Mouse (Mus musculus): ENCODE data around the gene Tmed10. TPM values are rescaled to one million over a fixed set of nuclear protein-coding genes. Genes with fewer than 3 reads are reported as not detected.

The Tmed10 gene
- total RNA-seq, 2 experiments from 2014 or later: 150 to 154 TPM

GRCm38 (mm10) chr12:85339243-85339729, 35.4 kb downstream of the Tmed10 start, which contains the start of gene Nek9:
TSS of gene Nek9 (minus strand) at chr12:85339362.
- intact Hi-C loops (cut with DNase I): no loop called here
- DNase-seq (ENCODE audit: low spot score in 2 of 2): peak; percentile 91 to 93

DNA sequence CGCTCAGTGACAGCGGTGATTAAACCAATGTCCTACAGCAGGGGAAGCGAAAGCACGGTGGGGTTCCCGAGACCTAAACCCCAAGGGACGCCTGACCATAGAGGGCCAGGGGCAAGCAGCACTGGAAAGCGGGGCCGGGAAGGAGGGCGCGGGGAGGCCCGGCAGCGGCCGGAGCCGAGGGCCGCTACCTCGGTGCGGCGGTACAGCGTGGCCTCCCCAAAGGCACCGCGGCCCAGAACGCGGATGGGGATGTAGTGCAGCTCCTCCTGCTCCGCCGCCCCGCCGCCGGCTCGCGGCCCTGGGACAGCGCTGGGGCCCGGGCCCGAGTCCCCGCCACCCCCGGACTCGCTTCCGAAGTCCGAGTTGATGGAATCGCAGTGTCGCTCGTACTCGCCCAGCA, 35.8 kb downstream of the Tmed10 start:
- no peak for DNase-seq (ENCODE audit: low spot score in 2 of 2)

DNA sequence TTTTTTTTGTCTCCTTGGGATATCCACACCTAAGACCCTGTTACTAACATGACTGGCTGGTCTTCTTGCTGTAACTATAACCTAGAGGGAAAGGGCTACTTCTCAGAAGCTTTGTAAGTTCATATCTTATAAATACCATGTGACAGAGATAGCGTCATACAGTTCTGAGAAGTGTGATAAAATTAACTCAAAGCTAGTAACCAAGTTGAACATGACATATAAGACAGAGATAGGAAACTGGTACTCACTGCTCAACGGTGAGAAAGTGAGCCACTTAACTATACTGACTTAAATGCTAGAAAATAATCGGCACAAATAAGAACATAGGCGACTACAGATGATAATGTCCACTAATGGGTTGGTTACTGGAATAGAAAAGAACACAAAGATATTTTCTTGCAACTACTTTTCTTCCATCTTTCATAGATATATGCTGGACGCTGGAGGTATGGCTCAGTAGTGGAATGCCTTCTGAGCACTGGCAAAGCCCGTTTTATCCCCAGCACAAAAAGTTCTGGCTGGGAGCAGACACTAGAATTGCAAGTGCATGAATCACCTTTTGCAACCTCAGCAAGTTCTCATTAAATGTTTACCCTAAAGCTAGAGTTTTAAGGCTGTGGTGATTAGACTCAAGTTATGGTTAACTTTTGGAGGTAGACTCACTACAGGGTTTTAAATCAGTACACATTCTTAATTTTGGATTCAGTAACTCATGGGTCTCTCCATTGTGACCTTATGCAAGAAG, 36.9 kb downstream of the Tmed10 start:
- intact Hi-C loops (cut with DNase I): no loop called here
- no peak for DNase-seq (ENCODE audit: low spot score in 2 of 2)

More for the DNA sequence above, 35.8 kb downstream of the Tmed10 start:
- intact Hi-C loops (cut with DNase I): no loop called here

DNA sequence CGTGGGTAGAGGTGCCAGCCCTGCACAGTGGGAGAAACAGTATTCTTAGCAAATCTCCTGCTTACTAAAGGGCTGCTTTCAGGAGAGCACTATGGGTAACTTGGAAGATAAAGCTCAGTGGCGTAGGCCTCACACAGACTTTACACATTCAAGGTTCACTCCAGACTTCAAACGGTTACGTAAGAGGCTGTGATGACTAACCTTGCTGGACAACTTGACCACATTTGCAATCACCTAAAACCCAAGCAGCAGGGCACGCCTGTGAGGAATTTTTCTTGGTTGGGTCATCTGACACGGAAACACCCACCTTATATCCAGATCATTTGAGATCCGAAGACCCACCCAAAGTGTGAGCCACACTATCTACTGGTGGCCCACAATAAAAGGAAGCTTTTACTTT, 44.5 kb downstream of the Tmed10 start:
- DNase-seq (ENCODE audit: low spot score in 2 of 2): no peak

DNA sequence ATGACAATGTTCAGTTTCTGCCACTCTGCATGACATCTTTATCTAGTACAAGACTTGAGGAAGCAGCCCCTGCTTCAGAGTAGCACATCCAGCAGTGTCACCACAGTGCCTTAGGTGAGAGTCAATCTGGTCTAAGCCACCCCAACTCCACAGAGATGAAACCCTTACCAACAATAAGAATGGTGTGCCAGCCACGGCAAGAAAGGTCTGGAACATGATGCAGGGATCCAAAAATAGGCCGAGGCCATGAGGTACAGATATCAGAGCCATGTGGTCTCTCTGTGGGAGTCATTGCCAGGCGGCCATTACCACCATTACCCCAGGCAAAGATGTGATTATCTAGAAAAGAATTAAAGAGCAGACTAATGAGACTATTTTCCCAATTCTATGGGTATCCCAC, 66.0 kb downstream of the Tmed10 start:
- DNase-seq (ENCODE audit: low spot score in 2 of 2): no peak
- intact Hi-C loops (cut with DNase I): no loop called here

More for the DNA sequence above, 44.5 kb downstream of the Tmed10 start:
- intact Hi-C loops (cut with DNase I): no loop called here

GRCm38 (mm10) chr12:85305247-85305892, 69.3 kb downstream of the Tmed10 start:
- intact Hi-C loops (cut with DNase I): loop anchor here (2.0 kb wide), 2 partner anchors 135 to 163 kb away; no protein-coding TSS in a partner anchor
- peak; percentile 80 to 84 for DNase-seq (ENCODE audit: low spot score in 2 of 2)

GRCm38 (mm10) chr12:85304725-85305124, 69.9 kb downstream of the Tmed10 start:
- intact Hi-C loops (cut with DNase I): loop anchor here (2.0 kb wide), 2 partner anchors 134 to 162 kb away; no protein-coding TSS in a partner anchor

DNA sequence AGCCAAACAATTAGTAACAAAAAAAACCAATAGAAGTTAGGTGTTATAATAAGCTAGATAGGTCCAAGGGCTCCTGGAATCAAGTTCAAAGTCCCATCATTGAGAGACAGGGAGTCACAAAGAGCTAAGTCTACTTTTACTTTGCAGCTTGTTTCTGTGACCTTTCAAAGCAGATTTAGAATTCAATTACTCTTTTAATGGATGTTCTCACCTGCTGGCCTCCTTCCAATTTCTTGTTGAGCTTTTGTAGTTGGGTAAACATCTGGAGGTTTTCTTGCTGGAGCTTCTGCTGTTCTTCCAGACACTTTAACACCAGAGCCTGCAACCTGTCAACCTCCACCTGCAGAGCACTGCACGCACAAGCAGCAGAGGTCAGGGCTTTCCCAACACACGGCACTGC, 71.4 kb downstream of the Tmed10 start:
- intact Hi-C loops (cut with DNase I): no loop called here
- DNase-seq (ENCODE audit: low spot score in 2 of 2): no peak

More at GRCm38 (mm10) chr12:85304725-85305124, 69.9 kb downstream of the Tmed10 start:
- DNase-seq (ENCODE audit: low spot score in 2 of 2): no peak

GRCm38 (mm10) chr12:85298835-85299180, 75.8 kb downstream of the Tmed10 start:
- intact Hi-C loops (cut with DNase I): no loop called here
- no peak for DNase-seq (ENCODE audit: low spot score in 2 of 2)

GRCm38 (mm10) chr12:85298127-85298834, 76.4 kb downstream of the Tmed10 start:
- intact Hi-C loops (cut with DNase I): no loop called here
- no peak for DNase-seq (ENCODE audit: low spot score in 2 of 2)

- no peak for DNase-seq (ENCODE audit: low spot score in 2 of 2)
- intact Hi-C loops (cut with DNase I): no loop called here
These were observed 77.2 kb downstream of the Tmed10 start for GRCm38 (mm10) chr12:85297345-85297997.

- intact Hi-C loops (cut with DNase I): no loop called here
These were observed 77.7 kb downstream of the Tmed10 start for GRCm38 (mm10) chr12:85296915-85297314.

DNA sequence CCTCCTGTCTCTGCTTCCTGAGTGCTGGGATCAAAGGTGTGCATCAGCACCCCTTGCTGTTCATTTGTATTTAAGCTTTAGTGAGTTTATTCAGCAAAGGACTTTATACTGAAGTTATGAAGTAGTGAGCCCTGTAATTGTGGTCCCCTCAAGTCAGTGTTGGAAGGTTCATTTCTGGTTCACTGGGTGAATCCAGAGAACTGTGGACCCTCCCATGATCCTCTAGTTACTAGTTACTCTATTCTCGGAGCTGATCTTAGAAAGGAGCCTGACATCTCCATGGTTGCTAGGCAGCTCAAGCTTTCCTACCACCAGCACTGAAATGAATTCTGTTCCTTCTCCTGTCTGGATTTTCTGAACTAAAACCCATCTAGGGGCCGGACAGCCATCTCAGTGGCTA, 79.1 kb downstream of the Tmed10 start:
- intact Hi-C loops (cut with DNase I): no loop called here
- DNase-seq (ENCODE audit: low spot score in 2 of 2): no peak

More at GRCm38 (mm10) chr12:85296915-85297314, 77.7 kb downstream of the Tmed10 start:
- no peak for DNase-seq (ENCODE audit: low spot score in 2 of 2)

GRCm38 (mm10) chr12:85292906-85293305, 81.7 kb downstream of the Tmed10 start:
- no peak for DNase-seq (ENCODE audit: low spot score in 2 of 2)
- intact Hi-C loops (cut with DNase I): no loop called here

DNA sequence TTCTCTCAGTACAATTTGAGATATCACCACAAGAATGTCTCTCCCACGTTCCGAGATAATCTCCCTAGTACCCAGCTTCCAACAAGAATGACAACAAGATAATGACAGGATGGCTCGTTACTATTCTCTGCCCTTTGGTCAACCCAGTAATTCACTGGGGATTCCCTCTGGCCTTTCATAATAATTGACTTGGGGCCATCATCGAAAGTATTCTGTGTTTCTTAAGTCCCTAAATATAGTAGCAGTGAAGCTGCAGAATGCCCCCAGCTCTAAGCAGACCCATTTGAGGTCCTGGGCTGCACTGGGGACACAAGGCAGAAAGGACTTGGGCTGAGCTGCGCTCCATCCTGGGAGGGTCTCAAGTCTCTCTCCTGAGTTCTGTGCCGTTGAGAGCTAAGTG, 82.4 kb downstream of the Tmed10 start:
- DNase-seq (ENCODE audit: low spot score in 2 of 2): no peak
- intact Hi-C loops (cut with DNase I): no loop called here

- DNase-seq (ENCODE audit: low spot score in 2 of 2): no peak
- intact Hi-C loops (cut with DNase I): no loop called here
These were observed 83.1 kb downstream of the Tmed10 start for GRCm38 (mm10) chr12:85291541-85291940.

- DNase-seq (ENCODE audit: low spot score in 2 of 2): no peak
- intact Hi-C loops (cut with DNase I): no loop called here
These were observed 84.0 kb downstream of the Tmed10 start for GRCm38 (mm10) chr12:85290633-85291032.

Data from left cerebral cortex, postnatal 36 days (tissue).